In the genomic region with DNA sequence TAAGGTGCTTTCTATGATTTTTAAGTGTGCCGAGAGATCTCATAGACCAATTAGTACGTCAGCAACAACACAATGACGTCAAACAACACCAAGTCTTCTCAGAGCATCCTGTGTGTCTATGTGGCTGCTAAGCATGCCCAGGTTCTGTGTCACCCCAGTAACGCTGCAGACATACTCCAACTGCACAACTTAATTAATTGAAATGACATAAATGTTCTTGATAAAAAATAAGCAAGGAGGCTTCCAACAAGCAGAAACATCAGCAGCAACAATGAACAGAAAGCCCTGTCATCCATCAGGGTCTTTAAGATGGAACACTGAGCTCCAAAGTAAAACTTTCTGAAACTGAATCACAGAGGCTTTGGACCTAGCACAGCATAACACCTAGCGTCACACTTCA, we compare ENCODE assay signal across 13 mouse cellular contexts. TPM values are rescaled to one million over a fixed set of nuclear protein-coding genes. Genes with fewer than 3 reads are reported as not detected.
DNase-seq lines count a peak whose midpoint lies in the region; ATAC-seq and TF ChIP-seq lines count a peak whose summit lies in the region.
"Had no signal": no experiment of that assay in that cellular context is flagged by ENCODE, and none has a peak within 500 bp of the region (broad histone marks: within the 10 kb centered on the region; RNA-seq: fewer than 3 reads in every experiment).

No protein-coding gene starts in this region.

- no peak overlapping the region for H3K27ac ChIP-seq in forebrain, embryonic 12.5 days
- H3K27ac ChIP-seq in forebrain, embryonic 10.5 days: no peak overlapping the region
- H3K27ac ChIP-seq in kidney, postnatal 0 days: peak overlapping the region; percentile 56
- no peak overlapping the region for H3K27ac ChIP-seq in intestine, embryonic 15.5 days
- H3K27ac ChIP-seq in stomach, embryonic 15.5 days: no peak overlapping the region; the same call in 1 of the 2 replicates

- no peaks in the 10 kb centered on the region for H3K9me3 ChIP-seq in forebrain, embryonic 12.5 days
- no peaks in the 10 kb centered on the region for H3K9me3 ChIP-seq in forebrain, embryonic 10.5 days
- no peaks in the 10 kb centered on the region for H3K9me3 ChIP-seq in kidney, postnatal 0 days (replicated peaks; ENCODE audit: low read length)
- H3K9me3 ChIP-seq in intestine, embryonic 15.5 days: no peaks in the 10 kb centered on the region
- no peaks in the 10 kb centered on the region for H3K9me3 ChIP-seq in stomach, embryonic 15.5 days

- no peak for ATAC-seq in forebrain, embryonic 12.5 days (ENCODE audit: low FRiP score)
- no peak for ATAC-seq in kidney, postnatal 0 days (replicated peaks; ENCODE audit: low FRiP score, low read depth)
- no peak for ATAC-seq in intestine, embryonic 15.5 days
- ATAC-seq in stomach, embryonic 15.5 days (ENCODE audit: insufficient read depth, low FRiP score, low read depth): no peak

- peaks cover 6% of the 10 kb centered on the region for H3K36me3 ChIP-seq in forebrain, embryonic 12.5 days (replicated peaks)
- H3K36me3 ChIP-seq in forebrain, embryonic 10.5 days (replicated peaks): peaks cover 46% of the 10 kb centered on the region
- H3K36me3 ChIP-seq in kidney, postnatal 0 days (ENCODE audit: insufficient read depth, low read length): 0 out of 2 replicates have a peak, but pooled peaks cover 4% of the 10 kb centered on the region
- H3K36me3 ChIP-seq in intestine, embryonic 15.5 days: no peaks in the 10 kb centered on the region
- H3K36me3 ChIP-seq in stomach, embryonic 15.5 days: no peaks in the 10 kb centered on the region

- no peak for TF ChIP-seq CTCF in kidney, postnatal 0 days (IDR thresholded peaks at IDR 0.05; ENCODE audit: low read depth)

- H3K27me3 ChIP-seq in forebrain, embryonic 12.5 days: peaks cover 9% of the 10 kb centered on the region
- peaks cover 38% of the 10 kb centered on the region for H3K27me3 ChIP-seq in forebrain, embryonic 10.5 days (ENCODE audit: poor library complexity, severe bottlenecking)
- H3K27me3 ChIP-seq in kidney, postnatal 0 days (ENCODE audit: insufficient read depth, low read length): no peaks in the 10 kb centered on the region
- H3K27me3 ChIP-seq in intestine, embryonic 15.5 days (replicated peaks): no peaks in the 10 kb centered on the region
- H3K27me3 ChIP-seq in stomach, embryonic 15.5 days (replicated peaks): no peaks in the 10 kb centered on the region

- H3K4me2 ChIP-seq in forebrain, embryonic 12.5 days: peak overlapping the region; percentile 27
- H3K4me2 ChIP-seq in kidney, postnatal 0 days (ENCODE audit: low read length): peak overlapping the region; percentile 42
- peak overlapping the region; percentile 2; the same call in 1 of the 2 replicates for H3K4me2 ChIP-seq in intestine, embryonic 15.5 days (replicated peaks)
- H3K4me2 ChIP-seq in stomach, embryonic 15.5 days: peak overlapping the region; percentile 34; the same call in 1 of the 2 replicates

- H3K9ac ChIP-seq in forebrain, embryonic 12.5 days: no peak overlapping the region
- no peak overlapping the region for H3K9ac ChIP-seq in kidney, postnatal 0 days (ENCODE audit: low read depth, low read length)
- no peak overlapping the region for H3K9ac ChIP-seq in intestine, embryonic 15.5 days
- H3K9ac ChIP-seq in stomach, embryonic 15.5 days: no peak overlapping the region

- WGBS in forebrain, embryonic 12.5 days: 64% methylated on average over 5 of the region's 5 CpGs
- 88% methylated on average over 5 of the region's 5 CpGs for WGBS in forebrain, embryonic 10.5 days
- 40% methylated on average over 5 of the region's 5 CpGs for WGBS in kidney, postnatal 0 days
- WGBS in intestine, embryonic 15.5 days: 57% methylated on average over 5 of the region's 5 CpGs
- 57% methylated on average over 5 of the region's 5 CpGs for WGBS in stomach, embryonic 15.5 days

- peak overlapping the region; percentile 4; the same call in 1 of the 2 replicates for H3K4me3 ChIP-seq in forebrain, embryonic 12.5 days (replicated peaks)
- H3K4me3 ChIP-seq in forebrain, embryonic 10.5 days: no peak overlapping the region
- H3K4me3 ChIP-seq in kidney, postnatal 0 days (replicated peaks; ENCODE audit: low read depth, low read length): no peak overlapping the region; the same call in 1 of the 2 replicates
- H3K4me3 ChIP-seq in intestine, embryonic 15.5 days (replicated peaks): no peak overlapping the region
- no peak overlapping the region; the same call in 1 of the 2 replicates for H3K4me3 ChIP-seq in stomach, embryonic 15.5 days (replicated peaks)
- H3K4me3 ChIP-seq: myocyte had no signal

- peaks cover 53% of the 10 kb centered on the region for H3K4me1 ChIP-seq in forebrain, embryonic 12.5 days
- peaks cover 55% of the 10 kb centered on the region for H3K4me1 ChIP-seq in forebrain, embryonic 10.5 days
- H3K4me1 ChIP-seq in kidney, postnatal 0 days (replicated peaks; ENCODE audit: insufficient read depth, low read length): peaks cover 8% of the 10 kb centered on the region; the same call in 1 of the 2 replicates
- H3K4me1 ChIP-seq in intestine, embryonic 15.5 days (replicated peaks): 0 out of 2 replicates have a peak, but pooled peaks cover 4% of the 10 kb centered on the region
- 0 out of 2 replicates have a peak, but pooled peaks cover 12% of the 10 kb centered on the region for H3K4me1 ChIP-seq in stomach, embryonic 15.5 days

- no peak for DNase-seq in forebrain, embryonic 10.5 days (ENCODE audit: extremely low spot score, low spot score)
- peak; percentile 25 for DNase-seq in kidney, postnatal 0 days (ENCODE audit: low spot score)
- DNase-seq in kidney, adult 8-10 months: no peak
- DNase-seq in liver: no peak
- DNase-seq in retina, postnatal 1 day: no peak
- DNase-seq: heart, adult 11 months; kidney, adult 9 months; lung, postnatal 14 days; right cerebral cortex, postnatal 4 days had no signal

RNA-seq across cellular contexts. Expression of gene Meis2, which starts 11.7 kb away (rescaled TPM):
- 104 and 111 TPM in 2 replicates for polyA plus RNA-seq in forebrain, embryonic 12.5 days (2016; fragmentation: Nextera tagmentation; extraction: Ambion mirVana)
- 32.5 TPM in 2 replicates for polyA plus RNA-seq in forebrain, embryonic 10.5 days (2016; fragmentation: Nextera tagmentation; extraction: Ambion mirVana)
- polyA plus RNA-seq in kidney, postnatal 0 days (2015; fragmentation: Nextera tagmentation; extraction: Ambion mirVana): 52.8 and 60.4 TPM in 2 replicates
- polyA plus RNA-seq in intestine, embryonic 15.5 days (2015; fragmentation: Nextera tagmentation; extraction: Ambion mirVana): 39.9 and 41.5 TPM in 2 replicates
- polyA plus RNA-seq in stomach, embryonic 15.5 days (2015; fragmentation: Nextera tagmentation; extraction: Ambion mirVana): 53.0 and 57.8 TPM in 2 replicates
